Mouse (Mus musculus) midbrain, embryonic 10.5 days (tissue): ENCODE measurements around the gene Lpar1. TPM values are rescaled to one million over a fixed set of nuclear protein-coding genes. Genes with fewer than 3 reads are reported as not detected.

Source experiments
- DNase-seq: peaks from one replicate; pipeline ENCODE4 v3.0.0-alpha.2; 2017; ENCODE audit warnings: low spot score
- H3K27ac ChIP-seq: fragments of 300-500 bp; sonication (generic); replicated peaks from 2 replicates; pipeline ENCODE4 v1.5.1; 2016; ENCODE audit warnings: mild to moderate bottlenecking
- H3K27me3 ChIP-seq: fragments of 300-500 bp; sonication (generic); 2 replicates; pipeline ENCODE4 v1.6.1; 2016; ENCODE audit warnings: low read depth, mild to moderate bottlenecking; ENCODE audit not compliant: poor library complexity, severe bottlenecking
- H3K36me3 ChIP-seq: fragments of 300-500 bp; sonication (generic); 2 replicates; pipeline ENCODE4 v1.6.1; 2016; ENCODE audit warnings: mild to moderate bottlenecking, moderate library complexity
- H3K4me1 ChIP-seq: fragments of 300-500 bp; sonication (generic); 2 replicates; pipeline ENCODE4 v1.6.1; 2016
- H3K4me3 ChIP-seq: fragments of 300-500 bp; sonication (generic); 2 replicates; pipeline ENCODE4 v1.5.1; 2016; ENCODE audit warnings: mild to moderate bottlenecking, moderate library complexity
- H3K9me3 ChIP-seq: fragments of 300-500 bp; sonication (generic); replicated peaks from 2 replicates; pipeline ENCODE4 v1.6.1; 2016; ENCODE audit warnings: mild to moderate bottlenecking
- WGBS: fragments of 180-500 bp; shearing (Covaris S2); methylation state at CpG from one replicate; pipeline ENCODE4 v1.1.7; 2016; 5-methylcytosine and 5-hydroxymethylcytosine counted together
- polyA plus RNA-seq: library from polyadenylated mRNA; unstranded; fragments of >200 nt; fragmentation: Nextera tagmentation; extraction: Ambion mirVana; gene quantifications from 2 replicates; pipeline ENCODE4 v1.2.1, GENCODE M21; 2016

Lpar1 gene
- polyA plus RNA-seq, 1 experiment from 2014 or later: 46.7 TPM

DNA sequence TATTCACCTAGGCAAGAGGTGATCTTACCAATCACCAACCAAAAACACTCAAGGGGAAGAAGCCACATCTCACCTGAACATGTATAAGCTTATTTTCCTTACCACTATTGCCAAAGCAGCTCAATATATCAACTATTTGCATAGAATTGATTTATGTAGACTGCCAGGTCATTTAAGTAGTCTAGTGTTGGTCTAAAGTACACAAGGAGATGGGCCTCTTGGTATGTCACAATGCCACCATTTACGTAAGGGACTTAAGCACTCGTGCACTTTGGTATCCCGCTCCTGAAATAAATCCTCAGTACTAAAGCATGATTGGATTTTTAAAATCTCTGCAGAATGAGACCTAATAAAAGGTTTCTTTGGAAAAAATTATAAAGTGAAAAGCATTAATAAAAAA is 12.9 kb downstream of the Lpar1 start:
- H3K27me3 ChIP-seq: no peaks in the 10 kb centered on the region
- peaks cover under 1% of the 10 kb centered on the region; the same call in 1 of the 2 replicates for H3K4me1 ChIP-seq
- no peak overlapping the region for H3K4me3 ChIP-seq
- 98% methylated on average over 3 of the region's 3 CpGs for WGBS
- 0 out of 2 replicates have a peak, but pooled peaks cover 4% of the 10 kb centered on the region for H3K9me3 ChIP-seq
- no peak overlapping the region for H3K27ac ChIP-seq
- peaks cover 8% of the 10 kb centered on the region; the same call in 1 of the 2 replicates for H3K36me3 ChIP-seq
- DNase-seq: no peak

DNA sequence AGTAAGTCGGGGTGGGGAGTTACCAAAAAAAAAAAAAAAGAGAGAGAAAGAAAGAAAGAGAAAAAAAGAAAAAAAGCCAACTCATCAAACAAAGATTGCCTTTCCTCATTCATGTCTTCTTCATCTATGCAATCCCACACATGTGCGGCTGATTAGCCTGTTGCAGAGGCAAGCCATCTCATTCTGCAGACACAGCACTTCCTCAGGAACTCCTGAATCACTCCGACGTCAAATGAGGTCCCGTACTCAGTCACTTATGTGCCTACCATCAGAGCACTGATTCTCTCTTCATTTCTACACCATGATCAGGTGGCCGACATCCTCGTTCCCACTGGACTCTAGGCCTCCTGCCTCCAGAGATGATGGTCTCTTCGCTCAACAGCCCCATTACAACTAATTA is 13.3 kb downstream of the Lpar1 start:
- no peak for DNase-seq
- Histone ChIP-seq H3K4me1 (no peaks in the 10 kb centered on the region), H3K27ac (no peak overlapping the region), H3K27me3 (no peaks in the 10 kb centered on the region), H3K9me3 (0 out of 2 replicates have a peak, but pooled peaks cover 4% of the 10 kb centered on the region), H3K36me3 (peaks cover 7% of the 10 kb centered on the region; the same call in 1 of the 2 replicates), H3K4me3 (no peak overlapping the region)
- 92% methylated on average over 8 of the region's 8 CpGs for WGBS

GRCm38 (mm10) chr4:58538696-58539095 is 15.0 kb downstream of the Lpar1 start:
- DNase-seq: no peak
- WGBS: 88% methylated on average over 3 of the region's 3 CpGs
- Histone ChIP-seq H3K27me3 (no peaks in the 10 kb centered on the region), H3K9me3 (0 out of 2 replicates have a peak, but pooled peaks cover 4% of the 10 kb centered on the region), H3K4me1 (peaks cover 14% of the 10 kb centered on the region), H3K27ac (no peak overlapping the region), H3K4me3 (no peak overlapping the region), H3K36me3 (peaks cover 2% of the 10 kb centered on the region; the same call in 1 of the 2 replicates)

DNA sequence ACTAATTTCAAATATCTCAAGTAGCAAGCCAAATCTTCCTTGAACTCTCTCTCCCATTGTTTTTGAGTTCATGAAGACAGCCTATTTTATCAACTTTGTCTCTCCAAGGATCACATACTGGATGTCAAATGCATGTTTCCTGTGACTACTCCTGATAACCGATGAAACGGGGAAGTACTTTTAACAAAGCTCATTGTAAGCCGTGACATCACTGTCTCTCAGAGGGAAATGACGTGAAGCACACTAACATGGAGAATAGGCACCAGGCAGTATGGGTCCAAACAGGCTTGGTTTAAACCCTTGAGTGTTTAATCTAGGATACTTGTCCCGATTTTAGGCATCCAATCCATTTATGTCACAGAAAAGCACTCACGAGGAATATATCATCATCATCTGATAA is 17.9 kb downstream of the Lpar1 start:
- 0 out of 2 replicates have a peak, but pooled peaks cover 4% of the 10 kb centered on the region for H3K9me3 ChIP-seq
- H3K27ac ChIP-seq: no peak overlapping the region
- DNase-seq: no peak
- no peaks in the 10 kb centered on the region; the same call in 1 of the 2 replicates for H3K36me3 ChIP-seq
- H3K4me1 ChIP-seq: peaks cover 19% of the 10 kb centered on the region
- H3K27me3 ChIP-seq: no peaks in the 10 kb centered on the region
- WGBS: 92% methylated on average over 6 of the region's 6 CpGs
- H3K4me3 ChIP-seq: no peak overlapping the region

DNA sequence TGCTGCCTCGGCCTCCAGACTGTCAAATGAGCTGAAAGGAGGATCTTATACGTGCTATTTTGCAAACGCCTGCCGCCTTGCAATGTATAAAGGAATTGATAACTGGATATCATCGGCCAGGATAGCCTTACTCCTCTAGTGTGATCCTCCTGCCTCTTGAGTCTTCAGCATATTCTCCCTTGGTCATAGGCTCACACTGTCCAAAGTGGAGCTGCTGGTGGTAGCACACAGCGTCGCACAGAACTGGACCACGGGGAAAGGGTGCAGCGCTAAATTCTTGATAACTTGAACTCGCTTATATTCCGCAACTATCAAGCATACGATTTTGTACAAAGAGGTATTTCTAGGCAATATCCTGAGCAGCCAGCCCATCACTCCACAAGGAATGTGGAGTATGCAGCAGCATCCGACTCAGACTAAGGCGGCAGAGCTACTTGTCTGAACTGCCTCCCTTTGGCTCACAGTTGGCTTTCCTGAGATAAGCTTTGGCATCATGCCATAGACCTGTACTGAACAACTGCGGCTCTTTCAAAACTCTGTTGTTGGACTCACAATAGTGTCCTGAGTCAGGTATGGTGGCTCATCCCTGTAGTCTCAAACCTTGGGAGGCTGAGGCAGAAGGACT is 18.9 kb downstream of the Lpar1 start:
- WGBS: 88% methylated on average over 15 of the region's 15 CpGs

DNA sequence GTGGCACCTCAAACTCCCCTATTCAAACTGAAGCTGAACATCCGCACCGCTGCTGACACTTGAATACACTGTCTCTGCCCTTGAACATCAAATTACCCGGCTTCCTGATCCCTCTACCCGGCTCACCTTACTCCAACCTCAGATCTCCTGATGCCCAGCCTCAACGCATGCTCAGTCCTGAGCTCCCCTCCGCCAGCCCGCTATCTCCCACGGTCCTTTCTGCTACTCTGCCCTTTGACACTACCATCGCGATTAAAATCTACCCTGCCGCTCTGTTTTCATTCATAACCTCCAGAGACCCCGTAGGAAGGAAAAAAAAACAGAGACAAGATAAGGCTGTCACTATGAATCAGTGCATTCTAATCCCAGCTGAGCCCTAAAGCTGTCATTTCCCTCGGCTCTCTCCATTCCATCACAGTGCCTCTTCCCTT is 19.5 kb downstream of the Lpar1 start:
- no peak for DNase-seq
- H3K27me3 ChIP-seq: no peaks in the 10 kb centered on the region
- 0 out of 2 replicates have a peak, but pooled peaks cover 4% of the 10 kb centered on the region for H3K9me3 ChIP-seq
- no peaks in the 10 kb centered on the region; the same call in 1 of the 2 replicates for H3K36me3 ChIP-seq
- WGBS: 45% methylated on average over 13 of the region's 13 CpGs
- no peak overlapping the region for H3K27ac ChIP-seq
- H3K4me3 ChIP-seq: no peak overlapping the region
- H3K4me1 ChIP-seq: peaks cover 19% of the 10 kb centered on the region

More for the DNA sequence above, 18.9 kb downstream of the Lpar1 start:
- peaks cover 19% of the 10 kb centered on the region for H3K4me1 ChIP-seq
- H3K27ac ChIP-seq: no peak overlapping the region
- no peak for DNase-seq
- H3K9me3 ChIP-seq: 0 out of 2 replicates have a peak, but pooled peaks cover 4% of the 10 kb centered on the region
- no peak overlapping the region for H3K4me3 ChIP-seq
- no peaks in the 10 kb centered on the region for H3K27me3 ChIP-seq
- no peaks in the 10 kb centered on the region; the same call in 1 of the 2 replicates for H3K36me3 ChIP-seq

DNA sequence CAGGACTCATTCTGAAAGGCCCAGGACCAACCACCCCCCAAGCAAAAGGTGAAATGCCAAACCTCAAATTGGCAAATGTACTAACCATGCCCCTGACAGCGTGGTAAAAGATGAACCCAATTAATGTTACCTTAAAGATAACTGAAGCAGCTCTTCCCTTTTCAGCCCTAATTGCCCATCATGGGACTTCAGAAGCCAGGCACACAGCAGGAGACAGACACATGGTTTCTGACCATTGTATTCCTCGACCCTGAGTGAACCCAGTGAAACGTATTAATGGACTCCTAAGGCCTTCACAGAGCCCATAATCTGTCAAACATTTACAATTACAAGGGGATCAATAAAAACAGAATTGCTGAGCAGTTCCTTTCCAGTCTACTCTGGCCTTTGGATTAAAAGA is 20.2 kb downstream of the Lpar1 start:
- Histone ChIP-seq H3K4me1 (peaks cover 19% of the 10 kb centered on the region), H3K36me3 (no peaks in the 10 kb centered on the region; the same call in 1 of the 2 replicates), H3K27me3 (no peaks in the 10 kb centered on the region), H3K4me3 (no peak overlapping the region), H3K9me3 (0 out of 2 replicates have a peak, but pooled peaks cover 4% of the 10 kb centered on the region), H3K27ac (no peak overlapping the region)
- WGBS: 18% methylated on average over 3 of the region's 3 CpGs
- no peak for DNase-seq

- Histone ChIP-seq H3K4me3 (no peak overlapping the region), H3K4me1 (peaks cover 19% of the 10 kb centered on the region), H3K9me3 (0 out of 2 replicates have a peak, but pooled peaks cover 2% of the 10 kb centered on the region), H3K36me3 (no peaks in the 10 kb centered on the region; the same call in 1 of the 2 replicates), H3K27ac (no peak overlapping the region), H3K27me3 (no peaks in the 10 kb centered on the region)
- DNase-seq: no peak
- WGBS: 81% methylated on average over 3 of the region's 3 CpGs
These were observed 21.4 kb downstream of the Lpar1 start for GRCm38 (mm10) chr4:58532326-58532725.

DNA sequence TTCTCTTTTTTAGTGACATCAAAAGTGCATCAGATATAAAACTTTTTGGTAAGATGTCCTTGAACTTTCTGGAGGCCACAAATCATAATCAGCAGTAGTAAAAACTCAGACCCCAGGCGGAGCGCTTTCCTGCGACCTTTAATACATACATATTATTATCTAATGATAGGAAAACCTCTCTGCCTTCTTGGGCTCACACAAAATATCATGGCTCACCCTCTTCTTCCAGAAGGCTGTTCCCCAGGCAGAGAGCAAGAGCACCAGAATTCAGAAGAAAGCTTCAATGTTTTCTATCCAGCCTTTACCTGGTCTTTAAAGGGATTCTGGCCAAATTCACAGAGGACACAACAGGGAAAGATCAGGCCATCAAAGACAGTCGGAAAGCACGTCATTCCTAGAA is 23.0 kb downstream of the Lpar1 start:
- H3K36me3 ChIP-seq: no peaks in the 10 kb centered on the region
- H3K27ac ChIP-seq: no peak overlapping the region
- no peaks in the 10 kb centered on the region for H3K9me3 ChIP-seq
- H3K27me3 ChIP-seq: no peaks in the 10 kb centered on the region
- peaks cover 19% of the 10 kb centered on the region for H3K4me1 ChIP-seq
- WGBS: 91% methylated on average over 5 of the region's 5 CpGs
- H3K4me3 ChIP-seq: no peak overlapping the region
- DNase-seq: no peak

- Histone ChIP-seq H3K27ac (no peak overlapping the region), H3K27me3 (no peaks in the 10 kb centered on the region), H3K4me3 (no peak overlapping the region), H3K36me3 (no peaks in the 10 kb centered on the region), H3K9me3 (no peaks in the 10 kb centered on the region), H3K4me1 (peaks cover 19% of the 10 kb centered on the region)
- WGBS: 56% methylated on average over 3 of the region's 3 CpGs
- DNase-seq: no peak
These were observed 23.4 kb downstream of the Lpar1 start for GRCm38 (mm10) chr4:58530279-58530678.

DNA sequence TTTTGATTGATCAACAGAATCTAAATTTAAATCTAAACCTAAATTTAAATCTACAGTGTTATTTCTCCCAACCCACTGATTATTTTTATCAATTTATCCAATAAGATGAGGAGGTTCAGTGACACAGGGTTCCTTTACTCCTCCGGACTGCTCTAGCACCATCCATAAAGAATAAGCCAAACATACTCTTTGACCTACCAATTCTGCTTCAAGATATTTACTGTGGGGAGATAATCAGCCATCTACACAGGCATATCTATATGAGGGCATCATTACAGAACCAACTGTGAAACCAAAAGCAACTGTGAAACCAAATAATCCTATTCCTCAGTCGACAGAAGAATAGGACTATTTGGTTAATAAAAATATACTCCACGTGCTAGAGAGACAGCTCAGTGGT is 25.8 kb downstream of the Lpar1 start:
- 95% methylated on average over 3 of the region's 3 CpGs for WGBS

DNA sequence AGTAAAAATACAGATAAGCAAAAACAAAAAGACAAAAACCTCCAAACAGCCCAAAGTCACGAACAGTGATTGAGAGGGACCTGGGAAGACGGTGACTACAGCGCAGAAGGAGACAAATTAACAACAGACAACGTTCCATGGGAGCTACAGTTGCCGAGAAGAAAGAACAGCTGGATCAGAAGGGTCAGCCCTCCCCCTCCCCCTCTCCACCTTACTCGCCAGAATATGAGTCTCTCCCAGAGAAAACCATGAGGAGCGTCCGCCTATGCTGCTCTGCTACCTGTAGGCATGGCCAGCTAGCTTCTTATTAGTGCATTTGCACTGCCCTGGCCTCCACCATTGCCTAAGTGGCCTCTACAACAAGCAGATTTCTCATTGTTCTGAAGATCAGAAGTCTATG is 32.6 kb downstream of the Lpar1 start:
- Histone ChIP-seq H3K27me3 (no peaks in the 10 kb centered on the region), H3K9me3 (no peaks in the 10 kb centered on the region), H3K4me1 (0 out of 2 replicates have a peak, but pooled peaks cover 4% of the 10 kb centered on the region), H3K4me3 (no peak overlapping the region), H3K27ac (no peak overlapping the region), H3K36me3 (no peaks in the 10 kb centered on the region)
- no peak for DNase-seq
- 83% methylated on average over 8 of the region's 8 CpGs for WGBS

More for the DNA sequence above, 25.8 kb downstream of the Lpar1 start:
- Histone ChIP-seq H3K4me3 (no peak overlapping the region), H3K27ac (no peak overlapping the region), H3K27me3 (no peaks in the 10 kb centered on the region), H3K9me3 (no peaks in the 10 kb centered on the region), H3K36me3 (no peaks in the 10 kb centered on the region), H3K4me1 (no peaks in the 10 kb centered on the region)
- DNase-seq: no peak

- 74% methylated on average over 5 of the region's 5 CpGs for WGBS
- Histone ChIP-seq H3K9me3 (no peaks in the 10 kb centered on the region), H3K36me3 (no peaks in the 10 kb centered on the region), H3K4me3 (no peak overlapping the region), H3K27ac (no peak overlapping the region), H3K27me3 (no peaks in the 10 kb centered on the region), H3K4me1 (0 out of 2 replicates have a peak, but pooled peaks cover 4% of the 10 kb centered on the region)
- no peak for DNase-seq
These were observed 33.2 kb downstream of the Lpar1 start for GRCm38 (mm10) chr4:58520531-58520930.
